Mouse (Mus musculus) adrenal gland, postnatal 10 days (tissue): ENCODE measurements around the gene Mapk14. TPM values are rescaled to one million over a fixed set of nuclear protein-coding genes. Genes with fewer than 3 reads are reported as not detected.
"Not testable (repeated sequence)": the region's sequence is repeated elsewhere in the genome, so short reads cannot be mapped to it uniquely, and the experiment has no call there.

ENCODE experiments used
- DNase-seq: peaks from one replicate; pipeline ENCODE4 v3.0.0; 2021; ENCODE audit warnings: mixed read lengths
- total RNA-seq, 2 experiments: library from RNA; stranded (reverse); gene quantifications; 2 replicates each; pipeline ENCODE4 v1.2.3; 2021

Gene Mapk14
- total RNA-seq, 2 experiments from 2014 or later: 63.6 to 74.4 TPM

DNA sequence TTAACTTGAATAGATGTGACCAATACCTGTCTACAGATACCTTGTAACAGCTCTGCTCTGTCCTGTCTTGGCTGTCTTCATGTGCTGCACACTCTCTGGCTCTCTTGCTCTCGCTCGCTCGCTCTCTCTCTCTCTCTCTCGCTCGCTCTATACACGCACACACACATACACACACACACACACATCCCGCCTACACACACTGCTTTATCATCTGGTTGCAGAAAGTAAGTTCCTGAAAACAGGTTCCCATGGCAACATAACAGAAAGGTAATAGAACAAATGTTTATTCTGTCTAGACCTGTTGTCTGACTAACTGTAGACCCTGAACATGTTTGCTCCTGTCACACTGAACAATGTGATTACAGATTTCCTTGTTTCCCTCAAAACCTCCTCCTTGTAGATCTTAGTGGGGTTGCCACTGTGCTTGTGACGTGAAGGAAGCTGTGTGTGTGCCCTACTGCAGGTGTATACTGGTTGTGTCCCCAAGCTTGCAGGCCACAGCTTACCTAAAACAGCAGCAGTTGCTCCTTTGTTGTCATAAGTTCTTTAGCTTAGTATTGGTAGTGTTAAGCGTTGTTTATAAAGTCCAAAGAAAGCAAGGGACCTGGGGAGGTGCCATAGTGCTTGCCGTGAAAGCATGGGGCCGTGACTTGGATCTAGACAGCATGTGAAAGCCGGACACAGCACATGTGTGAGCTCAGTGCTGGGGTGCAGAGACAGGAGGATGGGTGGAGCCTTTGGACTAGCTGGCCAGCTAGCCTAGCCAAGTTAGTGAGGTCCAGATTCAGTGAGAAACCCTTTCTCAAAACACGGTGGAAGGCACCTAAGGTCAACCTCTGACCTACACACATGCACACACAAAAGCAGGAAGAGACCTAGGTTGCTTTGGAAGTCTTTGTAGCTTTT, 6.4 kb downstream of the Mapk14 start:
- DNase-seq: peak; percentile 26

DNA sequence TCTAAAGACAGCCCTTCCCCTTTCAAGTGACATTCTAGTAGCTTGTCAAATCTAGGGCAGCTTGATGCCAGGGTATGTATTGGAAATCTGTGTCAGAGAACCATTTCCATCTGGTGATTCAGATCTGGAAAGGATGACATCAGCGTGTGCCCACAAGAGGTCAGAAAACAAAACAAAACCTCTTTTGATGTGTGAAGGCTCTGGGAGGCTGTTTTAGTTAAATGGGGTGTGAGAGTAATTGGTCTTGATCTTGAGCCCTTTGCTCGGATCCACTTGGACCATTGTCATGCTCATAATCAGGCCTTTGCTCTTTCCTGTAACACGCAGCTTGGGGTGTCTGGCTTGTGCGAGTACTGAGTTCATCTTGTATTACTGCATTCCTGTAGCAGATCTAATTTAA, 7.1 kb downstream of the Mapk14 start:
- DNase-seq: peak; percentile 19

DNA sequence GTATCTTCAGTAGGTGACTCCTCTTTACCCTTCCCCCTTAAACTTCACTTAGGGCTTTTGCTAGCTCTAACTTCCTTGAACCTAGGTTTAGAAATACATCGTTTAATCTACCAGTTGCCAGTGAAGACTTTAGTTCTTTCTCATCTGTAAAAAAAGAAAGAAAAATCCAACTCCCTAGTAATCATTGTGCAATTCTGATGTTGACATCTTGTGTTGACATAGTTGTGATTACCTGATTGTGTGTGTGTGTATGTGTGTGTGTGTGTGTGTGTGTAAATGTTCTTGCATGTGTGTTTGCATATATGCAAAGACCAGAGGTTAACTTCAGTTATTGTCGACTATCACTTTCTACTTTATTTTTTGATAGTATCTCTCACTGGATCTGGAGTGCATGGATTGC, 7.5 kb downstream of the Mapk14 start:
- DNase-seq: no peak

DNA sequence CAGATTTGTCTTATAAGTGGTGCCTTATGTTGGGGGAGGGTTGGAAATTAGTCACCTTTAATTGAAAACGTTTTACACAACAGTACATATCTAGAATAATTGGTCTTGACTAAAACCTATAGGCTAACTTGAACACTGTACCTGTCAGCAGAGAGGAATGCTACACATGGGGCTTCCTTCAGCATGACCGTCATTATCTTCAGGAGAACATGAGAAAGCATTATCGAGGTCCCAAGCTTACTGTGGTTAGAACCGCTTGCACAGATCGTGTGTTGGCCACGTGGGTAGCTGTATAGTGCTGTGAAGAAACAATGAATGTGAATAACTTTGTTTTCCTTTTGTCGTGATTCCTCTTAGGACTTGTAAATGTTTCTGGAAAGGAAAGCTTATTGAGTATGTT, 8.7 kb downstream of the Mapk14 start:
- no peak for DNase-seq

DNA sequence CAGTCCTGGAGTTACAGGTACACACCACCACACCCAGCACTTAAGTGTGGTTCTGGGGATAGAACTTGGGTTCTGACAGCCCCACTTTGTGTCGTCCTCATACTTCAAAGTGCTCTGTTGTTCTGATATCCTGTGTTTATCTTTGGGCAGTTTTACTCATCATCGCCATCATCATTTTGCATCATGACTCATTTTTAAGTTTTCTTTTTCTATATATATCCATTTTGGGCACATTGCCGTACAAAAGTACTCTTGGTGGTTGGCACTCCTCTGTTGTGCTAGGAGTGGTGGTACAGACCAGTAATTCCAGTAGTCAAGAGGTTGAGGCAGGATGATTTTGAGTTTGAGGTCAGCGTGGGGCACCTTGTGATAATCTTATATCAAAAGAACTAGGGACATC, 10.0 kb downstream of the Mapk14 start:
- DNase-seq: no peak

DNA sequence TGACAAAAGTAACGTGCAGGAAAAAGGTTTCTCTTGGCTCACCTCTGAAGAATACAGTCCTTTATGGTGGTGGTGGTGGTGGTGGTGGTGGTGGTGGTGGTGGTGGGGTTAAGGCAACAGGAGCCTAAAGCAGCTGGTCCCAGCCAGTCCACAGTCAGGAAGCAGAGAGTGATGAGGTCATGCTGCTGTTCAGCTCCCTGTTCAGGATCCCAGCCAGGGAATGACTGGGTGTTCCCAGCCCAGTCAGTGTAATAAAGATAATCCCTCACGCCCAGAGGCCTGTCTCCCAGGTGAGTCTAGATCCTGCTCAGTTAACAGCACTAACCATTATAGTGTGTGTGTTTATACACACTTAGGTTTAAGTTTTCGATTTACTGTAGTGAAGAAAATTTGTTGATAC, 10.6 kb downstream of the Mapk14 start:
- no peak for DNase-seq

DNA sequence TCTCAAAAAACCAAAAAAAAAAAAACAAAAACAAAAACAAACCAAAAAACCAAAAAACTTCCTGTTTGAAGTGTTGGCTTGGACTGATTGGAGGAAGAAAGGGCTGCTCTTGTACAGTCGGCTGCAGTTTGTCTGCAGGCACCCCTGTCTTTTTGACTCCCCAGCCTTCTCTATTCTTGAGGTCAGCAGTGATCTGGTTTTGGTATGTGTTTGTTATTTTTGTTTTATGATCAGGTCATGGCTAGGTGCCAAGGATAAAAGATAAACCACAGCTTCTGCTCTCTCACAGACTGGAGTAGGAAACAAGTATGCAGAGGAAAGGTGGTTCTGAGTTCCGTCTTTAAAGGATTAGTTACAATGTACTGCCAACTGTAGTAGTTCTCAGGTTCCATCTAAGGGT, 11.5 kb downstream of the Mapk14 start:
- no peak for DNase-seq

DNA sequence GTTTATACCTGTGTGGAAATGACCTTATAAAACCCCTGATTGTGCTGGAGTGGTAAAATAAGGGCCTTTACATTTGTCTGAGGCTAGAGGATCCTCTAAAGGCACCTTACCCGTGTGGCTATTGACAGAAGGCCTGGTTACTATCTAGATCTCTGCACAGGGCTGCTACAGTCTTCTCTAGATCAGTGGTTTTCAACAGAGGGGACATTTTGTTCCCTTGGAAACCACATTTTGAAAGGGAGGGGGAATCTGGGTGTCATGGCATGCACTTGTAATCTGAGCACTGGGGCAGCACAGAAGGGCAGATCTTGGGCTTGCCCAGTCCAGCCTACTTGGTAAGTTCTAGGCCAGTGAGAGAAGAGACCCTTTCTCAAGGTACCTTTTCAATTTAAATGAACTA, 15.6 kb downstream of the Mapk14 start:
- DNase-seq: no peak

DNA sequence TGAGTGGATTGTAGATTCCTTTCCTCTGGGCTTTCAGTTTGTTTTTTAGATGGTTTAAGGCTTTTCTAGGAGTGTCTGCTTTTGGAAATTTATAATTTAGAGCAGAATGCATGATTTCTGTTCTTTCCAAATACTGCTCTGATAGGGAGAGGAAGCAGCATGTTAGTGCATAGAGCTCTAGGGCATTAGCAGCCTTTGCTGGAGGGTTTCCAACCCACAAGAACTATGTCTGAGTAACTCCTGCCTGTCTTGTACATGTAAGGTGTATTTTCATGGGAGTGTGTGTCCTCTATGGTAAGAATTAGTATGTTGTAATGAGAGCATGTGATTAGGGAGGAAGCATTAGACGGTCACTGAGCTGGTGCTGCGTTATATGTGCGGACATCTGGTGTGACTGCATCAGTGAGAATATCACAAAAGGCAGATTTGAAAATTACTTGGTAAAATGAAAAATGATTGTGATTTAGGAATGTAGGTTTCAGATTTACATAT, 16.1 kb downstream of the Mapk14 start:
- DNase-seq: no peak

DNA sequence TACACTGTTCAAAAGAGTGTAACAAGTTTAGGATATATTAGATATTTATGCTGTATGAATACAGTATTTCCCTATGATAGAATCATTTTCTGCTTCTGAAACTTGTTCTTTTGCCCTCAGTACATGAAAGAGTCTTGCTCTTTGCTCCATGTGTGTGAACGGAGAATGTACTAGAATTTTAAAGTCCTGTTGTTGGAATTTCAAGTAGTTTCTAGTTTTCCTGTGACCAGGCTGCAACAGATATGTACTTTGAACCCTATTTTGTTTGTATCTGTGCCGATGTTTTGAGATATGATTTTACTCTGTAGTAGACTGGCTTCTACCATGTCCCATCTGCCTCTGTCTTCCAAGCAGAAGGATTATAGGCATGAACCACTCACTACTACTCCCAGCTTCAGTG, 16.7 kb downstream of the Mapk14 start:
- DNase-seq: no peak

DNA sequence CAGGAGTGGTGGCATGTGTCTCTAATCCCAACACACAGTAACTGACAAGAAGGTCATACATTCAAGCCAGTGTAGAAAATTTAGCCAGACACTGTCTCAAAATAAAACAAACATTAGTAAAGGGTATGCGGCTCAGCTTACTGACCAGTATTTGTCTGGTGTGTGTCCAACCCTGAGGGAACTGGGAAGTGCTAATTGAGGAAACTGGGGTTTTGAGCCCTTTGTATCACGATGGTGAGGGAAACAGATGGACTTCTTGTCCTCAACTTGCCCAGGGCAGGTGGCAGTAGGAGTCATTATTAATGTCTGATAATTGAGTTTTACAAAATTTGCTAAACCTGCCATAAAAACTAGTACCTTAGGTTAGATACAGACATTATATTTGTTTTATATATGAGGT, 17.9 kb downstream of the Mapk14 start:
- no peak for DNase-seq

DNA sequence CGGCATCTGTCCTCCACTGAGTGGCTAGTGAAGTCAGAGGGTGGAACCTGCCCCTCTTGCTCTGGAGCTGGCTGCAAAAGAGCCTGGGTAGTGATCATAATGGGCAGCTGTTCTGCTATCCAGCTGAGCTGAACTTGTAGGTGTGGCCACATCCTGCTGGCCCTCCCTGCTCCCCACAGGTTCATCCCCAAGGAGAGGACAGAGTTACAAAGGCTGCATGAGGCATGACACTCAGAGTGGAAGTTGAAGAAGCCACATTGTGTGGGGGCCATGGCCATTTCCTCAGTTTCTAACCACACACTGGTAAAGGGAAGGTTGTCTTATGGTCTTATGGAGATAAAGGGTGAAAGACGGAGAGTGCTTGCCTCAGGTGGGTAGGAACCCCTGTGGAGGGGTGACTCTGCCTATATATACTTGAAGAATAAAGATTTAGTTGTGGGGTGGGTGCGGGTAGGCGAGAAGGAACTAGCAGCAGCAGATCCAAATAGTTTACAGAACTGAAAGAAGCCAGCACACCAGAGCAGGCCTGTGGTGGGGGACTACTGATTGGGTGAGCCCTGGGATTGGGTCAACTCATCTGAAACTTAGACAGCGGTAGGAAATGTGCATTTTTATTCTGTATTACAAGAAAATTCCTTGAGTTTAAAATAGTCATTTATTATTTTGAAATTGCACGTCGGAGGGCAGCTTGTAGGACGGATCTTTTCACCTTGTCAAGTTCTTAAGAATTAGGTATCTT, 18.6 kb downstream of the Mapk14 start:
- DNase-seq: no peak

DNA sequence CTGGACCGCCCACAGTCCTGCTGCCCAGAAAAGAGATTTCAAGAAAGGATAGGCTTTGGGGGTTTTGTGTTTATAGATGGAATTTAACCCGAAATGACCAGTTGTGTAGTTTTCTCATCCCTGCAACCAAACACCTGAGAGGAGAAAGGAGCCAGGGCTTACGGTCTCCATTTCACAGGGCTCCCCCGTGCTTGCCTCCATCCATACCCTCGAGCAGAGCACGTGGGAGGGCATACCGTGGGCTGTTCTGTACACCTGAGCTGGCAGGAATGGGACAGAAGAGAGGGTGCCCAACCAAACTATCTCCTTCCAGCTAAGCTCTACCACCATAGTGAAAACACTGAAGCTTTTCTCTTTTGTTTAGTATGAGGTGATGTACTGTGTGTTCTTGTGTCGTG, 19.2 kb downstream of the Mapk14 start:
- no peak for DNase-seq

DNA sequence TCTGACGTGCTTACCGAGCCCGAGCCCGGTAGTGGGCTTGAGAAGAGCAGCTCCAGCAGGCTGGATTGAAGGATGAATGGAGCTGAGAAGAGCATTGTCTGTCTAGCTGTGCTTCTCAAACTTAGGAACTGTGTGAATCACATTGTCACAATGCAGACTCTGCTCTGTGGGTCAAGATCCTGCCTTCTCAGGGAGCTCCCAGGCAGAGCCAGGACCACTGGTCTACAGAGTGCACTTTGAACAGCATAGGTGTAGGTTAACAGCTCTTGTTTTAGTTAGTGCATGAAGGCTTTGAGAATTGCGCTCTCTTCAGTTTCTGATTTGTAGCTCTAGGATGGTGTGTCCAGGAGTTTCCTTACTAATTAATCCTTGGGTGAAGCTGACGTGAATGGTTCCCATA, 20.1 kb downstream of the Mapk14 start:
- DNase-seq: no peak

DNA sequence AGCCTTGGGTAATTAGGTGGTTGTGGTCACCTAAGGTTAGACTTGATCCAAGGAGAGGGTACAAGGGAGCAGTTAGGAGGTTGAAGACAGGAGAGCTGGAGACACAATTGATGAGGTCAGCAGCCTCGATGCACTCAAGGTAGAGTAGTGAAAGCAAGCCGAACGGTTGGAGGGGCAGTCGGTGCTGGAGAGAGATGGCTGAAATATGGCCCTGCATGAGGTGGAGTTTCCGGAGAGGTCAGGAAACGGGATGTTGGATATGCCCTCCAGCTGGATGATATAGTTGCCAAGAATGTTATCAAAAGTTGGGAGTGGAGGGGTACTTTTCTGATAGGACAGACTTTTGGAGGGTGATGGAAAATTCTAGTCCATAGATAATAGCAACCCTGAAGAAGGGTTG, 21.2 kb downstream of the Mapk14 start:
- no peak for DNase-seq

DNA sequence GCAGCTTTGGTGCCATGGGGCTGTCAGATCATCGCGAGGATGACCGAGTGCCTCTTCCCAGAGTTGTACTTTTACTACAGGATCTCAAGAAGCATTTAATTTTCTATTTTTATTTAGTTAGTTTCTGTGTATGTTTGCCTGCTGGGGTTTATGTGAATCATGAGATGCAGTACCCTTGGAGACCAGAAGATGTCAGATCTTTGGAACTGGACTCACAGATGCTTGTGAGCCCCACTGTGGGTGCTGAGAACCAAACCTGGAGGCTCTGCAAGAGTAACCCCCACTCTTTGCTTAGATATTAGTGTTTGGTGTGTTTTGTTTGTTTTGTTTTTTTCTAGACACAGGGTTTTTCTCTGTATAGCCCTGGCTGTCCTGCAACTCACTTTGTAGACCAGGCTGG, 22.9 kb downstream of the Mapk14 start:
- no peak for DNase-seq

DNA sequence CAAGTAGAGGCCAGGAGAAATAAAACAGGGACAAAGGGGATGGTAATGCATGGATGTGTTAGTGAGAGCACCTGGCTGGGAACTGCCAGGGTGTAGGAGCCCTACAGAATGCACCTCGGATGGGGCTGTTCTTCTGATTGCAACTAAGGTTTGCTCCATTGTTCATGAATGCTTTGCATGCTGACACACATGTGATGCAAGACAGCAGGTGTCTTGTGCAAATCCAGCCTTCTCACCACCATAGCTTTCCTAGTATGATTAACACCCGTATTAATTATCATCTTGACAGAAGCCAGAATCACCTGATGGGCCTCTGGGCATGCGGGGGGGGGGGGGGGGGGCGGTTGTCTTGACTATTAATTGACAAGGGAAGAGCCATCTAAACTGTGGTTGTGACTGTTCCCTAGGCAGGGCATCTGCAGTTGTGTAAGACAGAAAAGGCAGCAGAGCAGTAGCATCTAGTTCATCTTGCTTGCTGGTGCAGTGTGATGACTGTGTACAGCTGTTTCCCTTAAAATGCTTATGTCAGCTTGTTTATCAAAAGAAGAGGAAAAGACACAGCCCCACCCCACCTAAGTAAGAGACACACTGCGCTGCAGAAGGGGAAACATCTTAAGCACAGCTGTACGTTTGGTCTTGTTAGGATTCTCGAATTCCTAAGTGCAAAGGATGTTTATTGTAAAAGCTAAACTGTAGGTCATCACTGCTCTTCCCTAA, 24.9 kb downstream of the Mapk14 start:
- DNase-seq: no peak

DNA sequence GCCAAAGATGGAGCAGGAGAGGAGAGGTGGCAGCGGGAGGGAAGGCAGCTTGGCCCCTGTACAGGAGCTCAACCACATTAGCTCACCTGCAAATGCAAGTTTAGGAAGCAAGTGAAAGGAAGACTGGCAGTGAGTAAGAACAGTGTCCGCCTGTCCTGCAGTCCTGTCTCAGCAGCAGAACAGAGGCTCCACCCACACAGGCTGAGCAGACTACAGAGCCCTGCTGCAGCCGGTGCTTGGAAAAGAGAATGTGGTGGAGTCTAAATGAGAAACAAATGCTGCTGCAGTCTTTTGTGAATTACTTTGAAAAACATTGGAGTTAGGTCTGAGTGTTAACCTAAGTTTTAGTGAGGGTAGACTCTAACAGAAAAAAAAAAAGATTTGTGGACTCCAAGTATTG, 26.4 kb downstream of the Mapk14 start:
- no peak for DNase-seq

DNA sequence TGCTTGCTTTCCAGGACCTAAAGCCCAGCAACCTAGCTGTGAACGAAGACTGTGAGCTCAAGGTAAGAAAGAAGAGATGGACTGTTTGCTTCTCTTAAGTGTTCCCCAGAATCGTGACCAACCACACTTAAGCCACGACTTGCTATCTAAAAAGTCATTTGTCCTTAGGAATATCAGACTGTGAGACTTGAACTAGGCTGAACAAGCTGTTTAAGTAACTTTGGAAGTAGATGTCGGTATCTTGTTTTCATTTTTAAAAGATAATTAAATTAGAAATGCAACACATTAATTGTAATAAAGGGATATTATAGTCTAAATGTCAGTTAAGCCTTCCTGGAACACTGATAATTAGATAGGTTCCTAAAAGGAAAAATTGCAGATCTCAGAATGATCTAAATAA, 34.7 kb downstream of the Mapk14 start, which contains the start of gene AC170998.1:
Gene AC170998.1 (plus strand): TSS at position 301 of the 400 bp plus-strand sequence.
- DNase-seq: no peak

DNA sequence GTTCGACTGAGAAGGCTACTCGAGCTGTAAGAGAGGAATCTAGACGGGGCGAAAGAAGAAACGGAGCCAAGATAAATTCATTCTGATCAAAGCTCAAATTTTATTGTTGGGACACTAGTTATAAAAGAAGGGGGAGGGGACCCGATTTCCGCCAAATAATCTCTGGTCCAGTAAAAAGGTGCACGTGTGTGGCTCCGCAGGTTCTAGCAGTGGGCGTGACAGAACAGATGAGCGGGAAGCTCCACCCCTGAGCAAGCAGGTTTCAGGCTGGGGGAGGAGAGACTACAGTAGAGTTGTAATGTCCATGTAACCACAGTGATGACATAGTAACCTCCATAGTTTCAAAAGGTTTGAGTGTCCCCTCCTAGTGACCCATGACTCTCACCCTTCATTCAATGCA, 36.4 kb downstream of the Mapk14 start:
- not testable (repeated sequence) for DNase-seq

DNA sequence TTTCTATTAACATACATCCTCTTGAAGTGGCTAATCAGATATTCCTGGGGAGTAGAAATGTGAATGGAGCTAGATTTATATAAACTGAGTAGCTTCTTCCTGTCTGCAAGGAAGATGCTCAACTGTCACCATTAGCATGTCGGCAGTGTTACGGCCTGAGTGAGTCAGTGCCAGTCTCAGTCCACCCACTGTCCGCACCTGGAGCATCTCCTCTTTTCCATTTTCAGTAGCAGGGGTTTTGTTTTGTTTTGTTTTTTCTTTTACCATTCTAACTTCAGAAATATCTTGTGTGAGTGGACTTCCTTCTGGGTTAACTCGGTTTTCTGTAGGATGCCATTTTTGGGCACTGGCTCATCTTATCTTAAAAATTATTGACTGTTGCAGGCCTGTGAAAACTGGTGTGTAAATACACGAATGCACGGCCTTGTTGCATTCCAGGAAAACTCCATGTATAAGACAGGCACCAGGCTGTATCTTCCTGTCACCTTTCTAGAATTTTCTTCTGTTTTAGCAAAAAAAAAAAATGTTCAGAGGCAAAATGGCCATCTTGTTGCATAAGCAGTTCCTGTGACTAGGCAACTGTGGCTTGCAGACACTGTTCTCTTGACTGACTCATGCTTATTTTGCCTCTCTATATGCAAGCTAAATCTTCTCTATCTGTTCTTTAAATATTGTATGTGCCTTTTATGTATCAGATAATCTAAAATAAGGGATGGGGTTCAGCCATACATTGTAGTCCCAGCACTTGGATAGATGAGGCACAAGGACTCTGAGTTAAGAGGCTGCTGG, 44.4 kb downstream of the Mapk14 start:
- no peak for DNase-seq

DNA sequence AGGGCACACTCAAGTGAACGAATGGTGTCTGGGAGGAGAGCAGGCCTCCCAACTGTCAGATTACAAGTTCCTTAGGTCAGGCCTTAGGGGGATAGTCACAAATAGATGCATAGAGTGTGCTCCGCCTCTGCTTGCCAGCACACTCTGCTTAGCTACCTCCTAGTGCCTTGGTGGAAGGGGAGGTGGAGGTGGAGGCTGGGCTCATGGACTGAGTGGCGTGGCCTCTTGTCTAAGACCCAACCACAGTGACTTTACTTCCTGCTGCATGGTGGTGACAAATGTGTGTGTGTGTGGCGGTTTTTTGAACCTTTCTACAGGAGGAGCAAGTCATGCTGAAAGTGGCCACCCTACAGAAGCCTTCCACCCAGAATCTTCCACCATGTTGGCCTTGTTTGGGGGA, 45.4 kb downstream of the Mapk14 start:
- DNase-seq: no peak
